Mouse (Mus musculus) frontal cortex, adult (tissue): Measurements from ENCODE around the gene Cc2d1a.

ENCODE experiments used
- ATAC-seq: cut with Nextera tagmentation; 2 replicates; pipeline ENCODE4 v1.9.2; 2017; ENCODE audit warnings: mild to moderate bottlenecking, moderate library complexity, mixed read lengths; ENCODE audit not compliant: low TSS enrichment

Cc2d1a gene

GRCm38 (mm10) chr8:84177405-84177804 is 29.7 kb upstream of the Cc2d1a start:
- no peak for ATAC-seq

DNA sequence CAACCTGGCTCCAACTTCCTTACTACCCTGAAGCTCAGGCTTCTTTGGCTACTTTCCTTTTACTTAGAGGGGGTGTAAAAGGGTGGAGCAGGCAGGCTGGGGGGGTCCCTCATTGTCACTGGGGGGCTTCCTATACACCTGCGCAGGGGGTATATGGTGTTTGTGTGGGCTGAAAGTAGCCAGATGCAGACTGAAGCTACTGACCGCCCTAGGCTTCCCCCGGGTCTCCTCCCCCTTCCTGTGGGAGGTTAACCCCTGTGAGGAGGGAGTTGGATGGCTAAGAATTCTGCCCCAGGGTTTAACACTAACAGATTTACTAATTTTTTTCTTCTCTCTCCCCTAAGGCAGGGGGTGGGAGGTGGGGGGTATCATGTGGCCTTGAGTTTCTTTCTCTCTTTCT is 28.8 kb upstream of the Cc2d1a start:
- ATAC-seq, result no peak

DNA sequence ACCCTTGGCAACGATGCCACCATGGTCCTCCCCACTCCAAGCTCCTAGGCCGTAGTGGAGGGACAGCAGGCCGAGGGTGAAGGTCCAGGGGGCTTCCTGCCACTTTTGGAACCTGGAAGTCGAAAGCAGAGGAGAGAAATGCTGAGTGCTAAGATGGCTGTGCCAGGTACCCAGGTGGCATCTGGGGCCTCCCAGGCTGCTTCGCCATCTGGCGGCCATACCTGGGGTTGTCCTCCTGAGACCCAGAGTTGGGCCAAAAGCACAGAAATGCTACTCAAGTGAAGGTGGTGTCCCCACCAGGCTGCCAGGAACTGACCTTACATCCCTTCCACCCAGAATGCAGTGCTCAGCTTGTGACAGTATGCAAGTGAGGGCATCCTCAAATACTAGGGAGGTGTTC is 26.1 kb upstream of the Cc2d1a start:
- no peak for ATAC-seq

- no peak for ATAC-seq
These were observed 22.4 kb upstream of the Cc2d1a start for GRCm38 (mm10) chr8:84170096-84170495.

DNA sequence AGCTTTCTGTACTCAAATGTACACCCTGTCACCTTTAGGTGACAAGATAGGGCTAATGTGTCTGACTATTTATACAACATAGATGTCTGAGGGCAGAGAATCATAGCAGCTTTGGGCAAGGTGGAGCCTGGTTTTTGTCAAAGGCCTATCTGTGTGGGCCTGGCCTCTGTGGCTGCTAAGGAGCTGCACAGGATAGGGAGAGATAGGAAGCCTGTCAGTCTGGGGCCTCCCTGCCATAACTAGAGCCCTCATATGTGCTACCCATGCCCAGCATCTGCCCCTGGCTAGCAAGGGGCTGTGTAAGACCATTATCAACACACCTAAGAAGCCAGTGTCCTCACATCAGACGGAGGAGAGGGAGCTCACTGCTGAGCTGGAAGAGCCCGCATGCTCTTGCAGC is 20.0 kb upstream of the Cc2d1a start:
- ATAC-seq, result no peak

- ATAC-seq, result no peak
These were observed 9.9 kb upstream of the Cc2d1a start for GRCm38 (mm10) chr8:84157620-84158019.

- no peak for ATAC-seq
These were observed 1.4 kb upstream of the Cc2d1a start for GRCm38 (mm10) chr8:84149181-84149580.

DNA sequence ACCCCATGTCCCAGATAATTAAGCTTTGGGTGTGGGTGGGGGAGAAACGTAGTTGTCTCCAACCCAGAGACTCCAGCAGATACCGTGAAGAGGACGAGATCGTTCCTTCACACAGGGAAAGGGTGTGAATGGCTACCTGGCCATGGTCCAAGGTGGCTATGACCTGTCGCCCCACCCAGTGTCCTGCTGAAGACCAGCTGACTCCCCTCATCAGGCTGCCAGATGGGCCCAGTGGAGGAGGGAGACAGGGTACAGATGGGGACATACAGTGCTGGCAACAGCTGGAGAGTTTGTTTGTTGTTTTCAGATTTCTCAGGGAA is 755 bp upstream of the Cc2d1a start:
- ATAC-seq, result no peak

GRCm38 (mm10) chr8:84147324-84147766 is 391 bp downstream of the Cc2d1a start:
- ATAC-seq, result no peak

DNA sequence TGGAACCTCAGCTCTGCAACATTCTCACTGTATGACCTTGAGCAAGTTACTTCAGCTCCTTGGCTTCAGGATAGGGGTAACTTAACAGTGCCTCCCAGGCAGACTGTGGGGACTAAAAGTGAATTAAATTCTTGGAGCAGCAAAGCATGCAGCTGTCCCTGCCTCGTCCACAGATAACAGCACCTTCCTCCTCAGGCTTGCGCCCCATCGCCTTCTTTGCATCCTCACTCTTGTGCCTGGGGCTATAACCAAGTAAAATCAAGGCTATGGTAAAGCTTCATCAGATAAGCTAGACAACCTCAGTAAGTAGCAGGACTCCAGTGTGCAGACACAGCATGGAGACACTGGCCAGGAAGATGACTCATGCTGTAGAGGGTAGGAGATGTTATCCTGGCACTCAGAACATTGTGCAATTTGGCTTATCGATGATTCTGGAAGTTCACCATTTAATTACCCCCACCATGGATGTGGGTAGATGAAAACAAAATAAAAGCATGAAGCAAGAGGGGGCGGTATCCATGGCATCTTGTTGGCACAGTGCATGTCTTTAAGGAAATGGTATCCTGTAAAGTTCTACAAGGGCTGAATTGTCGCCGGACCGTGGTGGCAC is 3.0 kb downstream of the Cc2d1a start:
- ATAC-seq, result no peak

DNA sequence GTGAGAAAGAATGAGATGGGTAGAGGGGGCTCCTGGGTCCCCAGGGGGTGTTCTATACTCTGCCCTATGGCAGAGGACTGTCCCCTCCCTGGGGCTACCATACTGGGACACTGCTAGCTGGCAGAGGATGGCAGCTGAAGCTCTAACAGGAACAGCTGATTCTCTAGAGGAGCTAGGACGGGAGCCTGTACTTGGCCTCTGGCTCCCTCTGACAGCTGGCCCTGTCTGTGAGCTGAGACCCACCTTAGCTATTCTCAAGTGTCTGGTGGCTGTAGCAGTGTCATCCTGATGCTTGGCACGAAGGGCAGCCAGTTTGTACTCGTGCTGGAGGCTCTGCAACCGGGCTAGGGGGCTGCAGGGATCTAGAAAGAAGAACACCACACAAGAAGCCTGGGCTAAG is 6.9 kb downstream of the Cc2d1a start:
- no peak for ATAC-seq

DNA sequence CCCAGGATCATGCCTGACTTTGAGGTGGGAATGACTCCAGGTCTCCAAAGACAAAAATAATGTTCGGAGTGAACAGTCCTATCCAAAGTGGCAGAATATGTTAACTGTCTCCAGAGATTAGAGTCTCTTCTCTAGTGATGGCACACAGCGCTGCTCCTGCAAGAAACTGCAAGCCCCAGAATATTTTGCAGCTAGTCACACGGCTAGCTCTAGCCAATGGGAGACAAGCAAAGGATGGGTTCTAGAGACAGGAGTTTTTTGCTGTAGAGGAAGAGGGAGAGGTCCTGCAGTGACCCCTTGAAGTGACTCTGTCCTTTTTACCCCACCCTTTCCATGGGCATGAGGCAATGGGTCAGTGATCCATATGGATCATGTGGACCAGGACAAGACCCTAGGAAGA is 9.9 kb downstream of the Cc2d1a start:
- no peak for ATAC-seq

- no peak for ATAC-seq
These were observed 15.5 kb downstream of the Cc2d1a start for GRCm38 (mm10) chr8:84132225-84132624.

- ATAC-seq, result no peak
These were observed 16.9 kb downstream of the Cc2d1a start for GRCm38 (mm10) chr8:84130806-84131205.

- ATAC-seq, result no peak
These were observed 19.5 kb downstream of the Cc2d1a start for GRCm38 (mm10) chr8:84128277-84128676.

DNA sequence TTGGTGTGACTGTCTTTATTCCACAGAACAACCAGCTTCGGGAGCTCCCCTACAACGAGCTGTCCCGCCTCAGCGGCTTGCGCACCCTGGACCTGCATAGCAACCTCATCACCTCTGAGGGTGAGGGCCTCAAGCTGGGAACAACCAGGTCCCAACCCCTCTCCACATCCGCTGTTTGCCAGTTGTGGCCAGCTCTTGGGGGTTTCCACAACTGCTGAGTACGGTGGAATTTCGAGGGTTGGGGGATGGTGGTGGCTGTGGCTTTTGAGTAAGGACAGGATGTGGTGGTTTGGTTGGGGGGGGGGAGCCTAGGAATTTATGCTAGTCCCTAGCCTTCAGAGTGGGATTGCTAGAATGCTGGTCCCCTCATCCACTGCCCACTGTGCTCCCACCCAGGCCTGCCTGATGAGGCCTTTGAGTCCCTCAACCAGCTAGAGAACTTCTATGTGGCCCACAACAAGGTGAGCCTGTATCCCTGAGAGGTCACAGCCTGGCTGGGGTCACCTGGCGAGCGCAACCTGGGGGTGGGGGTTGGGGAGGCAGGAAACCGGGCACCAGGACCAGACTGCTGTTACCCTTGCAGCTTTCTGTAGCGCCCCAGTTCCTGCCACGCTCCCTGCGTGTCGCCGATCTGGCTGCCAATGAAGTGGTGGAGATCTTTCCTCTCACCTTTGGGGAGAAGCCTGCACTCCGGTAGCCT is 20.4 kb downstream of the Cc2d1a start:
- ATAC-seq, result no peak

DNA sequence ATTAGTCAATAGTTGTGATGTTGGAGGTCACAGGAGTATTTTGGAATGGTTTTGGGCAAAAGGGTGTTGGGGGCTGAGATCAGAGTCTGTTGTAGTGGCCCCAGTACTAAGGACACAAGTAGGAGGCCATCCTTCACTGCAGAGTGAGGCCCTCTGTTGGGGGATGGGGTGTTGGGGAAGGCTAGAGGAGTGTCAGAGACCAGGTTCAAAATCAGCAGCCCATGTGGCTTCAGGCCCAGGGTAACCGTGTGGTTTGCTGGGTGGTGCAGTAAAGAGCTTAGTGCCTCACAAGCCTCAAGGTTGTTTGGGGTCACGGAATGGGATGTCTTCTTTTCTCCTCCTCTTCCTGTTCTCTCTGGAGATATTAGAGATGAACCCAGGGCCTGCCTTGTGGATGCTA is 21.0 kb downstream of the Cc2d1a start:
- ATAC-seq, result no peak

DNA sequence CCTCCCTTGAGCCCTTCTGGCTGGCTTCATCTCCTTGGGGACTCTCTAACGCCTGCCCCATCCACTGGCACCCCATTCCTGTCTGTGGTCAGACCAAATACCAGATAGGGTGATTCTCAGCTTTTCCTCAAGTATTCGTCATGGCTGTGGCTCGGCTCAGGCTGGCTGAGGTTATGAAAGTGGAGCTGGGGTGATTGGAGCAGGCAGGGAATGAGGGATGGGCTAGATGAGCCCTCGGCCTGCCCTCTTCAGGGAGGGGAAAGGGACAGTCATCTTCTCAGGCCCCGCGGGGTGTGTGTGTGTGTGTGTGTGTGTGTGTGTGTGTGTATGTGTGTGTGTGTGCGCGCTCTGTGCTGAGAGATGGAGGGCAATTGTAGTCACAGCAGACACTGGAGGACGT is 22.1 kb downstream of the Cc2d1a start, which contains the start of gene Podnl1:
Gene Podnl1 (plus strand): TSS at position 334 of the 400 bp plus-strand sequence.
- ATAC-seq, result no peak

GRCm38 (mm10) chr8:84122151-84122550 is 25.6 kb downstream of the Cc2d1a start:
- no peak for ATAC-seq

DNA sequence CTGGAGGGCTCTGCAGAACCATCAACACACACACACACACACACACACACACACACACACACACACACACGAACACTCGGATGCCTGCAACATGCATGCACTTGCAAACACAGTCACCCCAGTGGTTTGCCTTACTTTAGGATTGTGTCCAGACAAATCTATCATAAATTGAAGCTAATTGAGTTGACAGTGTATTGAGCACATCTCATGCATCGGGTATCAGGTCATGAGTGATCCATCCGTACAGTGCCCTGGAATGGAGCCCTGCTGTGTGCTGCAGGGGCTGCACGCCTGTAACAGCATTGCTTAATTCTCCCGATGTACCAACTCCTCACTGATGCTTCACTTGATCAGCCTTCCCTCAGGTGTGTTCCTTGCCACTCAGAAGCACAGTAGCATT is 32.1 kb downstream of the Cc2d1a start:
- ATAC-seq, result no peak

DNA sequence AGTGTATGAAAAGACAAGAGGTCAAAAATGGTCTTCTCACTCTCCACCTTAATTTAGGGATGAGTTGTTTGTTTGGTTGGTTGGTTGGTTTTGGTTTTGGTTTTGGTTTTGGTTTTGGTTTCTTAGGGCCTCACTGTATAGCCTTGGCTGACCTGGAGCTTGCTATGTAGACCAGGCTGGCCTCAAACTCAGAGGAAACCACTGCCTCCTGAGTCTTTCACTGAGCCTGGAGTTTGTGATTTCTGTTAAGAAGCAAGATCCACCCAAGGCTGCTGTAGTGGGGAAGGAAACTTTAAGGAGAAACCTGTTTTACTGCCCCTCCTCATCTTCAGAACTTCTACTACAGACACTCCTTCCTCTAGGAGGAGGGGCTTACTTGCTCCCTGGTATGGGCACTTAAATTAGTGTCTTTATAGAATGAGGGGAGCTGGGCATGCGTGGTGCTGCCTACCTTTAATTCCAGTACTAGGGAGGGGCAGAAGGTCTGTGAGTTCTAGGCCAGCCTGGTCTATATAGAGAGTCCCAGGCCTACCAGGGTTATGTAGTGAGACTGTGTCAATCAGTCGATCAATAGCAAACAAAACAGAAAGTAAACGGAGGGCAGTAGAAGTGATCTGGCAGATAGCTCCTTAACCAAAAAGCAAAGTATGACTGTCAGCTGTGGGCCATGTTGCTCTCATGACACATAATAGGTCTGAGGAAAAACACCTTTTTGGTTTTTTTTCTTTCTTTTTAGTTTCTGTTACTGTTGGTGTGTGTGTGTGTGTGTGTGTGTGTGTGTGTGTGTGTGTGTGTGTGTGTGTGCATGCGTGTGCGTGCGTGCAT is 41.3 kb downstream of the Cc2d1a start:
- ATAC-seq, result no peak

GRCm38 (mm10) chr8:84105676-84106075 is 42.1 kb downstream of the Cc2d1a start:
- no peak for ATAC-seq
